Mouse (Mus musculus): Measurements from ENCODE around the gene Fgf18. TPM values are rescaled to one million over a fixed set of nuclear protein-coding genes. Genes with fewer than 3 reads are reported as not detected.

Gene Fgf18
- polyA plus RNA-seq, 1 experiment from 2014 or later: 1.8 TPM

DNA sequence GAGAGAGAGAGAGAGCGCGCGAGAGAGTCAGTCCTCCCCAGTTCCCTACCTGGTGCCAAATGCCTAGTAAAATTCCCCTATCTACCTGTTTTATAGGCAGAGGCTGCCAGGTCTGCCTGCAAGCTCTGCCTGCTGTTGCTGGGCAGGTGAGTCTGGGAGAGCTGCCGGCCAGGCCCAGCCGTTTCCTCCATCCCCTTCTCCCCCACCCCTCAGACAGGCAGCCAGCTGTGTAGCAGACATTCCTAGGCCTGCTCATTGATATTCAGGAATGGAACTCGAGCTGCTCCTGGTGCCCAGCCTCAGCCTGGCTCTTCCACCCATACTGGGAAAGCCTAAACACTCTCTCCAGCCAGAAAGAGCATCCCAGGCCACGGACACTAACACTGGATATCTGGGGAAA lies 69.2 kb downstream of the Fgf18 start:
- Histone ChIP-seq H3K9ac (ENCODE audit: low read length) (no peak overlapping the region), H3K27ac (ENCODE audit: low read length) (no peak overlapping the region), H3K36me3 (ENCODE audit: control insufficient read depth, insufficient read depth, low read length) (no peaks in the 10 kb centered on the region), H3K4me2 (ENCODE audit: low read depth, low read length) (no peak overlapping the region), H3K9me3 (replicated peaks; ENCODE audit: control insufficient read depth, low read length) (no peaks in the 10 kb centered on the region), H3K27me3 (ENCODE audit: control insufficient read depth, insufficient read depth, low read length) (no peaks in the 10 kb centered on the region), H3K4me1 (ENCODE audit: control insufficient read depth, insufficient read depth, low read length) (no peaks in the 10 kb centered on the region; the same call in 1 of the 2 replicates), H3K4me3 (replicated peaks; ENCODE audit: low read length) (no peak overlapping the region)
- no peak for ATAC-seq (ENCODE audit: insufficient read depth, low FRiP score)
- WGBS: 32% methylated on average over 7 of the region's 7 CpGs

DNA sequence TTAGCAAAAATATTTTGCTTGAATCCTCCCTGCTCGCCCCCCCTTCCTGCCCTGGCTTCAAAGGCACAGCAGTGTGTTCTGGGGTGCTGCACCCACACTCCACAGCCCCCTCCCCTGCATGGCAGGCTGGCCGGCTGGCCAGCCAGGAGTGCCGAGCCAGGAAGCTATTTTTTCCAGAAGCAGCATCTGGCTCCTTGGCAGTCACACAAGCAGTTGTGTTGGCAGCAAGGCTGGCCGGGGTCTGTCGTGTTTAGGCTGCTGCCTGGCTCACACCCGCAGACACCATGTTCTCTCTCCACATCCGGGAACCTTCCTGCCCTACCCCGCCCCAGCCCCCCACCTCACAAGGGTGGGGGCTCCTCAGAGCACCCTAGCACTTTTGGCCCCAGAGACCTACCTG lies 71.9 kb downstream of the Fgf18 start:
- Histone ChIP-seq H3K4me3 (replicated peaks; ENCODE audit: low read length) (no peak overlapping the region), H3K27ac (ENCODE audit: low read length) (no peak overlapping the region), H3K27me3 (ENCODE audit: control insufficient read depth, insufficient read depth, low read length) (no peaks in the 10 kb centered on the region), H3K9ac (ENCODE audit: low read length) (no peak overlapping the region), H3K9me3 (replicated peaks; ENCODE audit: control insufficient read depth, low read length) (no peaks in the 10 kb centered on the region), H3K36me3 (ENCODE audit: control insufficient read depth, insufficient read depth, low read length) (no peaks in the 10 kb centered on the region), H3K4me1 (ENCODE audit: control insufficient read depth, insufficient read depth, low read length) (no peaks in the 10 kb centered on the region; the same call in 1 of the 2 replicates), H3K4me2 (ENCODE audit: low read depth, low read length) (no peak overlapping the region)
- ATAC-seq (ENCODE audit: insufficient read depth, low FRiP score): peak; percentile 41; the same call in 1 of the 2 replicates
- 30% methylated on average over 8 of the region's 8 CpGs for WGBS

DNA sequence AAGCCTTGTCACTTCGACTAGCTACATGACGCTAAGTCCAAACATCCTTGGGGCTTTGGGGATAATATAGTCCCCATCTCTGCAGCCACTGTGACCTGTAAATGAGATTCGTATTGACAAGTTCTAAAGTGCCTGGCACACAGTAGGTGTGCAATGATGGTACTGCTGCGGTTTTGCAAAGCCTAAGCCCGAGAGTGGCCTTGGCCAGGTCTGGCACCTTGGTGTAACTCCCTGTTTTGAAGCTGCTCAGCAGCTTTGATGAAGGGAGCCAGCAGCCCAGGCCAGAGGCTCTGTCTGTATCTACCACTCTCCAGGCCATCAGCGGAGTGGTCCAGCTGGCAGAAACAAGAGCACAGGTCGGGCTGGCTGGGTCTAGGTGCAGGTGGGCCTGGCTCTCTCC lies 72.7 kb downstream of the Fgf18 start:
- Histone ChIP-seq H3K4me1 (ENCODE audit: control insufficient read depth, insufficient read depth, low read length) (no peaks in the 10 kb centered on the region; the same call in 1 of the 2 replicates), H3K9ac (ENCODE audit: low read length) (no peak overlapping the region), H3K27me3 (ENCODE audit: control insufficient read depth, insufficient read depth, low read length) (no peaks in the 10 kb centered on the region), H3K9me3 (replicated peaks; ENCODE audit: control insufficient read depth, low read length) (no peaks in the 10 kb centered on the region), H3K4me3 (replicated peaks; ENCODE audit: low read length) (no peak overlapping the region), H3K27ac (ENCODE audit: low read length) (no peak overlapping the region), H3K4me2 (ENCODE audit: low read depth, low read length) (no peak overlapping the region), H3K36me3 (ENCODE audit: control insufficient read depth, insufficient read depth, low read length) (no peaks in the 10 kb centered on the region)
- ATAC-seq (ENCODE audit: insufficient read depth, low FRiP score): no peak
- 64% methylated on average over 7 of the region's 7 CpGs for WGBS

DNA sequence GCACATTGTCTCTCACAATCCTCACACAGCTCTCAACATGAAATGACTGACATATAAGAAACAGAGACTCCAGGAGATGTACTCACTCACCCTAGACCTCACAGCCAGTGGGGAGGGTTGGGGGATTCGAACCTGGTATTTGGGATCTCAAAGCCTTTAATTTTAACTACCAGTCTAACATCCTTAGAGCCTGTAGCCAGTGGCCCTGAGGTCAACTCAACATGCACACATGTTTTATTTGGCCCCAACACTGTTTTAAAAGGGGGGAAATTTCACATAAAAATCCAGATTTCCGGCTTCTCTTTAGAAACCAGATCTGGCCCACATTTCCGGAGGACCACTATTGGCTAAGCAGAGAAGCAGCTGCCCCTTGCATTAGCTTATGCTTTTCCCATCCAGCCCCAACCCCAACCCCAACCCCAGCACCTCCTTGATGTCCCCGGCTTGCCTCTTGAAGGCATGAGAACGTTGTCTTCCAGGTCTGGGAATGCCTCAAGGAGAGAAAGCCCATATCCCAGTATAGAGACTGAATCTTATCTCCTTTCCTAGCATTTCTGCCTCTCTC lies 75.8 kb downstream of the Fgf18 start:
- Histone ChIP-seq H3K27ac (ENCODE audit: low read length) (no peak overlapping the region), H3K4me1 (ENCODE audit: control insufficient read depth, insufficient read depth, low read length) (no peaks in the 10 kb centered on the region; the same call in 1 of the 2 replicates), H3K9ac (ENCODE audit: low read length) (no peak overlapping the region), H3K36me3 (ENCODE audit: control insufficient read depth, insufficient read depth, low read length) (no peaks in the 10 kb centered on the region), H3K9me3 (replicated peaks; ENCODE audit: control insufficient read depth, low read length) (no peaks in the 10 kb centered on the region), H3K27me3 (ENCODE audit: control insufficient read depth, insufficient read depth, low read length) (no peaks in the 10 kb centered on the region), H3K4me2 (ENCODE audit: low read depth, low read length) (no peak overlapping the region), H3K4me3 (replicated peaks; ENCODE audit: low read length) (no peak overlapping the region)
- no peak for ATAC-seq (ENCODE audit: insufficient read depth, low FRiP score)
- WGBS: 83% methylated on average over 5 of the region's 5 CpGs

DNA sequence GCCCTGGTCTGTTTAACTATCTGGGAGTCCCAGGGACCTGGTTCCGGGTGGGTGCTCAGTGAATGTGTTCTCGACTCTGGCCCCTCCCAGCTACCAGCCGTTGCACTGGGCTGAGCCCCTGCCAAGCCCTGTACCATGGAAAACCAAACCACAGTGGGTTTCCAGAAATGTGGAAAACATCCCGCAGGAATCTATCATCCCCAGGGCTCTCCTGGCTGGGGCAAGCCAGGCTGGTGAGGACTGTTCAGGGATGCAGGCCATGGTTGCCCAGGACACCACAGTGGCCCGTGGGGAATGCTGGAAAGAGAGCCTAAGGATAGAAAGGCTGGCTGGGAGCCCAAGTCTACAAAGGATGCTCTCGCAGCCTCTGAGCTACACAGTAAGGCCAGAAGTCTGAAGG lies 76.7 kb downstream of the Fgf18 start:
- ATAC-seq (ENCODE audit: insufficient read depth, low FRiP score): no peak

More for the DNA sequence above, 76.7 kb downstream of the Fgf18 start:
- 64% methylated on average over 6 of the region's 6 CpGs for WGBS
- H3K4me3 ChIP-seq (replicated peaks; ENCODE audit: low read length): no peak overlapping the region
- H3K4me2 ChIP-seq (ENCODE audit: low read depth, low read length): no peak overlapping the region
- H3K36me3 ChIP-seq (ENCODE audit: control insufficient read depth, insufficient read depth, low read length): no peaks in the 10 kb centered on the region
- no peak overlapping the region for H3K9ac ChIP-seq (ENCODE audit: low read length)
- no peaks in the 10 kb centered on the region; the same call in 1 of the 2 replicates for H3K4me1 ChIP-seq (ENCODE audit: control insufficient read depth, insufficient read depth, low read length)
- no peaks in the 10 kb centered on the region for H3K27me3 ChIP-seq (ENCODE audit: control insufficient read depth, insufficient read depth, low read length)
- no peaks in the 10 kb centered on the region for H3K9me3 ChIP-seq (replicated peaks; ENCODE audit: control insufficient read depth, low read length)
- H3K27ac ChIP-seq (ENCODE audit: low read length): no peak overlapping the region

Other genes with a start within 250 kb of the Fgf18 start
- 616 and 704 TPM in 2 replicates for gene Npm1, start 15.8 kb upstream of the Fgf18 start, polyA plus RNA-seq (2015; fragmentation: Nextera tagmentation; extraction: Ambion mirVana)
- gene Tlx3, start 56.2 kb upstream of the Fgf18 start, polyA plus RNA-seq (2015; fragmentation: Nextera tagmentation; extraction: Ambion mirVana): not detected in 2 replicates
- gene Gm12117, start 129.3 kb upstream of the Fgf18 start, polyA plus RNA-seq (2015; fragmentation: Nextera tagmentation; extraction: Ambion mirVana): not detected in 2 replicates